Mouse (Mus musculus) heart, embryonic 10.5 days (tissue): ENCODE measurements at regions not wholly inside any gene's neighbourhood (a gene's known extent, or its start where the extent isn't known, plus 50 kb on each side); places are given as distances from the start of the nearest gene placed in this dataset.
"Not testable (repeated sequence)": the region's sequence is repeated elsewhere in the genome, so short reads cannot be mapped to it uniquely, and the experiment has no call there.

Experiments used
- DNase-seq: peaks from one replicate; pipeline ENCODE4 v3.0.0-alpha.2; 2017; ENCODE audit warnings: low spot score
- H3K27ac ChIP-seq: fragments of 300-500 bp; sonication (generic); 2 replicates; pipeline ENCODE4 v1.5.1; 2016; ENCODE audit warnings: mild to moderate bottlenecking
- H3K27me3 ChIP-seq: fragments of 300-500 bp; sonication (generic); 2 replicates; pipeline ENCODE4 v1.6.1; 2016; ENCODE audit warnings: mild to moderate bottlenecking; ENCODE audit not compliant: poor library complexity, insufficient read depth, severe bottlenecking
- H3K36me3 ChIP-seq: fragments of 300-500 bp; sonication (generic); 2 replicates; pipeline ENCODE4 v1.6.1; 2016; ENCODE audit warnings: mild to moderate bottlenecking, moderate library complexity
- H3K4me1 ChIP-seq: fragments of 300-500 bp; sonication (generic); 2 replicates; pipeline ENCODE4 v1.6.1; 2016; ENCODE audit warnings: mild to moderate bottlenecking
- H3K4me3 ChIP-seq: fragments of 300-500 bp; sonication (generic); 2 replicates; pipeline ENCODE4 v1.5.1; 2016; ENCODE audit warnings: mild to moderate bottlenecking, moderate library complexity
- H3K9me3 ChIP-seq: fragments of 300-500 bp; sonication (generic); 2 replicates; pipeline ENCODE4 v1.6.1; 2016; ENCODE audit warnings: mild to moderate bottlenecking, moderate library complexity
- WGBS: fragments of 180-500 bp; shearing (Covaris S2); methylation state at CpG from one replicate; pipeline ENCODE4 v1.1.7; 2016; 5-methylcytosine and 5-hydroxymethylcytosine counted together

DNA sequence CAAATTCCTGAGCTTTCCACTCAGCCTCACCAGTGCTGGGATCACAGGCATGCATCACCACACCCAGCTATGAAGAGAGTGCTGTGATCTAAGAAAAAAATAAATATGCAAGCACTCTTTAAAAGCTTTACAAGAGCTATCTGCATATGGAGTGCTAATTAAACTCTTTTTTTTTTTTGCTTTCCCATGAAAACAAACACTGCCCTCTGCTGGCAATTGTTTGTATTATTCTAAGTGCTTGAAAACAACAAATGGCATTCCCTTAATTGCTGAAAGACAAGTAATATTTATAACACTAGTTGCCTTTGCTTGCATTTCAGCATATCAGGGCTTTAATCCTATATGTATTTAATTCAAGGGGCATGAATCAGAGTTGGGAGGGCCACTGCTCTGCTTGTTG lies 91.8 kb downstream of the 5730507C01Rik start:
- not testable (repeated sequence) for H3K4me1 ChIP-seq, DNase-seq, H3K9me3 ChIP-seq, H3K27me3 ChIP-seq, H3K36me3 ChIP-seq, H3K4me3 ChIP-seq, H3K27ac ChIP-seq

DNA sequence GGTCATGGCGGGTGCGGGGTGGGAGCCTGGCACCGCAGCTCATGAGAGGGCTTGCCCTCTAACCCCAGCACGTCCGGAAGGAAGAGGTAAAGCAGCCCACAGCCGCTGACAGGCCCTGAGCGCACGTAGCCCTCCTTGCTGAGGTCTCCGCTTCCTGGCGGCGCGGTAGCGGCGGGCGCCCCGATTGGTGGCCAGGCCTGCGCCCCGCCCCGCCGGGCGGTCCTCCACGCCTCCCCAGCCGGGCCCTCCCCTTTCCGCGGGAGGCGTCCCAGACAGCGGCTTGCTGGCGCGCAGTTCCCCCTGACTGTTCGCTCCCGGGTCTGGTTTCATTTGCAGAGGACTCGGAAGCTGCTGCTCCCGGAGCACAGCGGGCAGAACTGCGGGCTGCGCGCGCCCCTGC lies 95.5 kb downstream of the 5730507C01Rik start:
- peak overlapping the region; percentile 69 for H3K4me3 ChIP-seq
- under 1% methylated on average over 38 of the region's 38 CpGs for WGBS
- H3K4me1 ChIP-seq = no peaks in the 10 kb centered on the region
- H3K9me3 ChIP-seq = peaks cover 4% of the 10 kb centered on the region; the same call in 1 of the 2 replicates
- H3K27ac ChIP-seq = peak overlapping the region; percentile 86
- H3K36me3 ChIP-seq = 0 out of 2 replicates have a peak, but pooled peaks cover 2% of the 10 kb centered on the region
- no peaks in the 10 kb centered on the region for H3K27me3 ChIP-seq
- peak; percentile 91 for DNase-seq

DNA sequence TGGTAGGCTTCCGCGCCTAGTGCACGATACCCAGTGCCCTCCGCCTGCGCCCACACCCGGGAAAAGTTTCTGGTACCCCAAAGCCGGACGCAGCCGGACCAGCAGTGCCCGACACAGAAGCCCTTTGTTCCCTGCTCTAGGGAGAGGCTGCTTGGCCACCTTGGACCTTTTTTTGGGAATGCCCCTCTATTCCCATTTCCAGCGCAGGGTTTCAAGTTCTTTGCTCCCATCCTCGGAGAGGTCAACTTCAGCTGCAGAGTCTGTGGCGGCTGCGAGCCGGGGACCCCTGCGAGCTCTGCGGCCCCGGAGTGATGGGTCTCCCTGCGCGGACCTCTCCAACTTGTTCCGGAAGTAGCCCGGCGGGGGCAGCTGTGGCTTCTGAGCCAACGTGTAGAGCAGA lies 96.3 kb downstream of the 5730507C01Rik start:
- H3K9me3 ChIP-seq, H3K36me3 ChIP-seq, H3K27me3 ChIP-seq, DNase-seq, H3K4me1 ChIP-seq: not testable (repeated sequence)
- Histone ChIP-seq H3K27ac (peak overlapping the region; percentile 86; the same call in 1 of the 2 replicates), H3K4me3 (peak overlapping the region; percentile 69)
- 3% methylated on average over 19 of the region's 24 CpGs for WGBS
